Mouse (Mus musculus) limb, embryonic 11.5 days (tissue): ENCODE data around the gene Hist1h2ak. TPM values are rescaled to one million over a fixed set of nuclear protein-coding genes. Genes with fewer than 3 reads are reported as not detected.
"Not testable (repeated sequence)": the region's sequence is repeated elsewhere in the genome, so short reads cannot be mapped to it uniquely, and the experiment has no call there.

Experiments
- ATAC-seq: fragments of 200-750 bp; cut with Nextera tagmentation; 2 replicates; pipeline ENCODE4 v1.8.0; 2017; ENCODE audit warnings: low read depth; ENCODE audit not compliant: insufficient number of reproducible peaks, low FRiP score, low TSS enrichment
- DNase-seq: peaks from one replicate; pipeline ENCODE4 v3.0.0-alpha.2; 2015; ENCODE audit warnings: low spot score
- H3K27ac ChIP-seq: fragments of 300-500 bp; sonication (generic); replicated peaks from 2 replicates; pipeline ENCODE4 v1.5.1; 2014; ENCODE audit warnings: low read depth, mild to moderate bottlenecking, low read length
- H3K27me3 ChIP-seq: fragments of 300-500 bp; sonication (generic); 2 replicates; pipeline ENCODE4 v1.6.1; 2014; ENCODE audit warnings: mild to moderate bottlenecking, low read length, mixed read lengths; ENCODE audit not compliant: control insufficient read depth, insufficient read depth
- H3K36me3 ChIP-seq: fragments of 300-500 bp; sonication (generic); 2 replicates; pipeline ENCODE4 v1.6.1; 2014; ENCODE audit warnings: mild to moderate bottlenecking, low read length, moderate library complexity, mixed read lengths; ENCODE audit not compliant: control insufficient read depth, insufficient read depth
- H3K4me1 ChIP-seq: fragments of 300-500 bp; sonication (generic); 2 replicates; pipeline ENCODE4 v1.6.1; 2014; ENCODE audit warnings: low read length, mixed read lengths; ENCODE audit not compliant: control insufficient read depth, insufficient read depth
- H3K4me2 ChIP-seq: fragments of 300-500 bp; sonication (generic); 2 replicates; pipeline ENCODE4 v1.6.1; 2014; ENCODE audit warnings: low read depth, mild to moderate bottlenecking, moderate library complexity; ENCODE audit not compliant: severe bottlenecking
- H3K4me3 ChIP-seq: fragments of 300-500 bp; sonication (generic); 2 replicates; pipeline ENCODE4 v1.5.1; 2014; ENCODE audit warnings: low read depth, low read length
- H3K9ac ChIP-seq: fragments of 300-500 bp; sonication (generic); 2 replicates; pipeline ENCODE4 v1.6.1; 2014; ENCODE audit warnings: mild to moderate bottlenecking, low read length
- H3K9me3 ChIP-seq: fragments of 300-500 bp; sonication (generic); 2 replicates; pipeline ENCODE4 v1.6.1; 2016; ENCODE audit warnings: low read length; ENCODE audit not compliant: control insufficient read depth
- WGBS: fragments of 180-500 bp; shearing (Covaris S2); extraction: QIAGEN DNeasy Blood & Tissue Kit; methylation state at CpG from one replicate; pipeline ENCODE4 v1.1.7; 2014; 5-methylcytosine and 5-hydroxymethylcytosine counted together
- polyA plus RNA-seq: library from polyadenylated mRNA; unstranded; fragments of >200 nt; fragmentation: Nextera tagmentation; extraction: Ambion mirVana; gene quantifications from 2 replicates; pipeline ENCODE4 v1.2.1, GENCODE M21; 2014

Gene Hist1h2ak
- 6.1 and 9.4 TPM in 2 replicates for polyA plus RNA-seq

GRCm38 (mm10) chr13:21753524-21754285 is at the start of gene Hist1h2ak, which contains the start of gene Hist1h2bn:
TSS of gene Hist1h2ak (minus strand) at chr13:21753827.
TSS of gene Hist1h2bn (plus strand) at chr13:21754123.
- H3K4me1 ChIP-seq = not testable (repeated sequence)
- WGBS = under 1% methylated on average over 40 of the region's 50 CpGs

GRCm38 (mm10) chr13:21803058-21803457 is 49.4 kb upstream of the Hist1h2ak start:
- H3K36me3 ChIP-seq, H3K9me3 ChIP-seq, H3K4me3 ChIP-seq, DNase-seq, H3K4me2 ChIP-seq, H3K4me1 ChIP-seq, H3K9ac ChIP-seq, H3K27ac ChIP-seq, H3K27me3 ChIP-seq: not testable (repeated sequence)
- ATAC-seq = peak; percentile 78; the same call in 1 of the 2 replicates
- no CpG with 5 or more reads among the region's 4 CpGs for WGBS

More at GRCm38 (mm10) chr13:21753524-21754285, at the start of gene Hist1h2ak, which contains the start of gene Hist1h2bn:
- Histone ChIP-seq H3K4me3 (peak within 1 kb of the TSS; percentile 35), H3K9ac (peak within 1 kb of the TSS; percentile 67), H3K27ac (peak within 1 kb of the TSS; percentile 92), H3K4me2 (peak within 1 kb of the TSS; percentile 55)
- DNase-seq (peak; percentile 82), ATAC-seq (peak; percentile 92)
- not testable (repeated sequence) for H3K27me3 ChIP-seq, H3K9me3 ChIP-seq, H3K36me3 ChIP-seq

- not testable (repeated sequence) for H3K27me3 ChIP-seq, ATAC-seq, H3K4me3 ChIP-seq, H3K9ac ChIP-seq, H3K4me1 ChIP-seq, H3K27ac ChIP-seq, H3K9me3 ChIP-seq, DNase-seq, H3K4me2 ChIP-seq, H3K36me3 ChIP-seq
Measured at GRCm38 (mm10) chr13:21797163-21797562, 43.5 kb upstream of the Hist1h2ak start.

GRCm38 (mm10) chr13:21795584-21795983 is 42.0 kb upstream of the Hist1h2ak start:
- no peaks in the 10 kb centered on the region for H3K36me3 ChIP-seq
- no peaks in the 10 kb centered on the region for H3K9me3 ChIP-seq
- WGBS = 91% methylated on average over 7 of the region's 7 CpGs
- H3K27ac ChIP-seq = no peak overlapping the region
- H3K4me1 ChIP-seq = no peaks in the 10 kb centered on the region
- no peak overlapping the region for H3K9ac ChIP-seq
- H3K4me3 ChIP-seq = no peak overlapping the region
- ATAC-seq (no peak), DNase-seq (no peak)
- H3K4me2 ChIP-seq = no peak overlapping the region
- no peaks in the 10 kb centered on the region for H3K27me3 ChIP-seq

GRCm38 (mm10) chr13:21790601-21791283 is 37.1 kb upstream of the Hist1h2ak start:
- no peak overlapping the region for H3K27ac ChIP-seq
- no peaks in the 10 kb centered on the region for H3K36me3 ChIP-seq
- 0 out of 2 replicates have a peak overlapping the region, but pooled peaks have one; percentile 3 for H3K9ac ChIP-seq
- H3K27me3 ChIP-seq = no peaks in the 10 kb centered on the region
- H3K4me2 ChIP-seq = peak overlapping the region; percentile 8; the same call in 1 of the 2 replicates
- WGBS = 10% methylated on average over 18 of the region's 18 CpGs
- DNase-seq = peak; percentile 38
- no peak overlapping the region for H3K4me3 ChIP-seq
- H3K9me3 ChIP-seq = no peaks in the 10 kb centered on the region
- H3K4me1 ChIP-seq = 0 out of 2 replicates have a peak, but pooled peaks cover 2% of the 10 kb centered on the region
- no peak for ATAC-seq

GRCm38 (mm10) chr13:21789925-21790324 is 36.3 kb upstream of the Hist1h2ak start:
- no peak for DNase-seq

GRCm38 (mm10) chr13:21787760-21788593 is 34.4 kb upstream of the Hist1h2ak start:
- peak overlapping the region; percentile 45 for H3K4me2 ChIP-seq
- peak overlapping the region; percentile 52 for H3K9ac ChIP-seq
- H3K27ac ChIP-seq = peak overlapping the region; percentile 93
- H3K27me3 ChIP-seq = no peaks in the 10 kb centered on the region
- H3K36me3 ChIP-seq = no peaks in the 10 kb centered on the region
- WGBS = 17% methylated on average over 14 of the region's 21 CpGs
- DNase-seq (peak; percentile 54), ATAC-seq (no peak)
- H3K9me3 ChIP-seq = no peaks in the 10 kb centered on the region
- peaks cover 8% of the 10 kb centered on the region; the same call in 1 of the 2 replicates for H3K4me1 ChIP-seq
- peak overlapping the region; percentile 15; the same call in 1 of the 2 replicates for H3K4me3 ChIP-seq

More at GRCm38 (mm10) chr13:21789925-21790324, 36.3 kb upstream of the Hist1h2ak start:
- Histone ChIP-seq H3K27ac (no peak overlapping the region), H3K4me2 (no peak overlapping the region), H3K9ac (no peak overlapping the region), H3K4me1 (0 out of 2 replicates have a peak, but pooled peaks cover 2% of the 10 kb centered on the region), H3K27me3 (no peaks in the 10 kb centered on the region), H3K36me3 (no peaks in the 10 kb centered on the region), H3K9me3 (no peaks in the 10 kb centered on the region), H3K4me3 (no peak overlapping the region)
- ATAC-seq = no peak
- WGBS = 53% methylated on average over 6 of the region's 6 CpGs
